Mouse (Mus musculus): ENCODE data around the gene Gstm4.
A peak's percentile ranks its signal among the peaks of the same experiment; 100 is the strongest.
"Not testable (repeated sequence)": the region's sequence is repeated elsewhere in the genome, so short reads cannot be mapped to it uniquely, and the experiment has no call there.

The Gstm4 gene

GRCm38 (mm10) chr3:108069231-108069870, 24.7 kb upstream of the Gstm4 start:
- DNase-seq, result peak; percentile 80 to 82

- no peak for DNase-seq
Observed at GRCm38 (mm10) chr3:108068826-108069225, 24.1 kb upstream of the Gstm4 start.

- peak; percentile 59 to 83 for DNase-seq
Observed at GRCm38 (mm10) chr3:108067370-108067934, 22.8 kb upstream of the Gstm4 start.

- no peak for DNase-seq
Observed at GRCm38 (mm10) chr3:108065551-108065950, 20.9 kb upstream of the Gstm4 start.

GRCm38 (mm10) chr3:108064672-108065071, 20.0 kb upstream of the Gstm4 start:
- DNase-seq, result no peak

- DNase-seq, result no peak
Observed at GRCm38 (mm10) chr3:108062648-108063047, 18.0 kb upstream of the Gstm4 start.

- peak; percentile 63 to 76 for DNase-seq
Observed at GRCm38 (mm10) chr3:108061420-108061819, 16.7 kb upstream of the Gstm4 start.

GRCm38 (mm10) chr3:108050493-108050892, 5.8 kb upstream of the Gstm4 start:
- no peak for DNase-seq

GRCm38 (mm10) chr3:108048306-108048705, 3.6 kb upstream of the Gstm4 start:
- DNase-seq, result no peak

- DNase-seq, result no peak
Observed at GRCm38 (mm10) chr3:108046944-108047655, 2.4 kb upstream of the Gstm4 start.

- DNase-seq, result peak; percentile 21 to 63
Observed at GRCm38 (mm10) chr3:108033156-108033555, 11.5 kb downstream of the Gstm4 start.

GRCm38 (mm10) chr3:108032113-108032512, 12.6 kb downstream of the Gstm4 start:
- DNase-seq, result peak in 1 of 2 experiments; percentile 64

- DNase-seq, result peak; percentile 51 to 55
Observed at GRCm38 (mm10) chr3:108028641-108029365, 15.9 kb downstream of the Gstm4 start.

- no peak for DNase-seq
Observed at GRCm38 (mm10) chr3:108026597-108026996, 18.1 kb downstream of the Gstm4 start.

GRCm38 (mm10) chr3:108026049-108026448, 18.6 kb downstream of the Gstm4 start:
- DNase-seq, result no peak

- peak; percentile 41 to 45 for DNase-seq
Observed at GRCm38 (mm10) chr3:108025318-108025717, 19.4 kb downstream of the Gstm4 start.

GRCm38 (mm10) chr3:108022650-108023049, 22.0 kb downstream of the Gstm4 start:
- no peak for DNase-seq

GRCm38 (mm10) chr3:108020351-108021022, 24.2 kb downstream of the Gstm4 start:
- DNase-seq, result not testable (repeated sequence)

- DNase-seq, result not testable (repeated sequence)
Observed at GRCm38 (mm10) chr3:108019226-108019625, 25.5 kb downstream of the Gstm4 start.

GRCm38 (mm10) chr3:108018190-108018820, 26.4 kb downstream of the Gstm4 start:
- peak in 1 of 2 experiments; percentile 30 for DNase-seq

GRCm38 (mm10) chr3:108017473-108018189, 27.1 kb downstream of the Gstm4 start, which contains the start of gene Gstm1:
Gstm1 (minus strand) TSS chr3:108017973.
- DNase-seq, result peak; percentile 97 to 99
